Mouse (Mus musculus) intestine, embryonic 15.5 days (tissue): ENCODE measurements around the gene Zfp961. TPM values are rescaled to one million over a fixed set of nuclear protein-coding genes. Genes with fewer than 3 reads are reported as not detected.
A peak's percentile ranks its signal among the peaks of the same experiment; 100 is the strongest.
"Not testable (repeated sequence)": the region's sequence is repeated elsewhere in the genome, so short reads cannot be mapped to it uniquely, and the experiment has no call there.

Experiments
- ATAC-seq: fragments of 200-750 bp; cut with Nextera tagmentation; 2 replicates; pipeline ENCODE4 v1.8.0; 2017; ENCODE audit warnings: moderate TSS enrichment, moderate library complexity
- H3K27ac ChIP-seq: fragments of 300-500 bp; sonication (generic); 2 replicates; pipeline ENCODE4 v1.5.1; 2015; ENCODE audit warnings: mild to moderate bottlenecking, inconsistent platforms
- H3K27me3 ChIP-seq: fragments of 300-500 bp; sonication (generic); replicated peaks from 2 replicates; pipeline ENCODE4 v1.6.1; 2015; ENCODE audit warnings: inconsistent platforms
- H3K36me3 ChIP-seq: fragments of 300-500 bp; sonication (generic); 2 replicates; pipeline ENCODE4 v1.6.1; 2015; ENCODE audit warnings: inconsistent platforms
- H3K4me1 ChIP-seq: fragments of 300-500 bp; sonication (generic); replicated peaks from 2 replicates; pipeline ENCODE4 v1.6.1; 2015; ENCODE audit warnings: inconsistent platforms
- H3K4me2 ChIP-seq: fragments of 300-500 bp; sonication (generic); replicated peaks from 2 replicates; pipeline ENCODE4 v1.6.1; 2015; ENCODE audit warnings: mild to moderate bottlenecking, inconsistent platforms
- H3K4me3 ChIP-seq: fragments of 300-500 bp; sonication (generic); replicated peaks from 2 replicates; pipeline ENCODE4 v1.5.1; 2015; ENCODE audit warnings: inconsistent platforms
- H3K9ac ChIP-seq: fragments of 300-500 bp; sonication (generic); 2 replicates; pipeline ENCODE4 v1.6.1; 2015; ENCODE audit warnings: inconsistent platforms
- H3K9me3 ChIP-seq: fragments of 300-500 bp; sonication (generic); 2 replicates; pipeline ENCODE4 v1.6.1; 2016; ENCODE audit warnings: inconsistent platforms
- WGBS: fragments of 180-500 bp; shearing (Covaris S2); methylation state at CpG from one replicate; pipeline ENCODE4 v1.1.7; 2015; 5-methylcytosine and 5-hydroxymethylcytosine counted together
- polyA plus RNA-seq: library from polyadenylated mRNA; unstranded; fragments of >200 nt; fragmentation: Nextera tagmentation; extraction: Ambion mirVana; gene quantifications from 2 replicates; pipeline ENCODE4 v1.2.1, GENCODE M21; 2015

Zfp961 gene
- polyA plus RNA-seq, 1 experiment from 2014 or later, result 23.3 TPM

GRCm38 (mm10) chr8:71940293-71941208 lies 10.3 kb upstream of the Zfp961 start:
- Histone ChIP-seq H3K4me3 (no peak overlapping the region), H3K4me1 (no peaks in the 10 kb centered on the region), H3K36me3 (no peaks in the 10 kb centered on the region), H3K9me3 (no peaks in the 10 kb centered on the region), H3K27ac (no peak overlapping the region), H3K9ac (no peak overlapping the region), H3K4me2 (no peak overlapping the region), H3K27me3 (no peaks in the 10 kb centered on the region)
- 74% methylated on average over 2 of the region's 2 CpGs for WGBS
- no peak for ATAC-seq

- Histone ChIP-seq H3K9ac (no peak overlapping the region), H3K4me3 (no peak overlapping the region), H3K4me2 (no peak overlapping the region), H3K27me3 (no peaks in the 10 kb centered on the region), H3K36me3 (no peaks in the 10 kb centered on the region), H3K27ac (no peak overlapping the region), H3K4me1 (no peaks in the 10 kb centered on the region), H3K9me3 (no peaks in the 10 kb centered on the region)
- 79% methylated on average over 1 of the region's 1 CpGs for WGBS
- no peak for ATAC-seq
These were observed 9.1 kb upstream of the Zfp961 start for GRCm38 (mm10) chr8:71941776-71942175.

GRCm38 (mm10) chr8:71948624-71949023 lies 2.2 kb upstream of the Zfp961 start:
- H3K27ac ChIP-seq, result no peak overlapping the region
- no peak overlapping the region for H3K4me2 ChIP-seq
- WGBS, result 86% methylated on average over 5 of the region's 5 CpGs
- no peaks in the 10 kb centered on the region for H3K9me3 ChIP-seq
- ATAC-seq, result no peak
- H3K27me3 ChIP-seq, result no peaks in the 10 kb centered on the region
- H3K36me3 ChIP-seq, result no peaks in the 10 kb centered on the region
- H3K4me1 ChIP-seq, result peaks cover 4% of the 10 kb centered on the region; the same call in 1 of the 2 replicates
- no peak overlapping the region for H3K9ac ChIP-seq
- no peak overlapping the region for H3K4me3 ChIP-seq

- H3K27me3 ChIP-seq, result no peaks in the 10 kb centered on the region
- H3K4me1 ChIP-seq, result peaks cover 4% of the 10 kb centered on the region; the same call in 1 of the 2 replicates
- peaks cover 4% of the 10 kb centered on the region; the same call in 1 of the 2 replicates for H3K36me3 ChIP-seq
- ATAC-seq, result no peak
- peak overlapping the region; percentile 76 for H3K4me3 ChIP-seq
- WGBS, result 21% methylated on average over 14 of the region's 14 CpGs
- H3K9ac ChIP-seq, result peak overlapping the region; percentile 80
- no peaks in the 10 kb centered on the region for H3K9me3 ChIP-seq
- peak overlapping the region; percentile 41; the same call in 1 of the 2 replicates for H3K27ac ChIP-seq
- H3K4me2 ChIP-seq, result peak overlapping the region; percentile 65
These were observed 761 bp downstream of the Zfp961 start for GRCm38 (mm10) chr8:71951436-71952161.

GRCm38 (mm10) chr8:71952489-71952888 lies 1.7 kb downstream of the Zfp961 start:
- Histone ChIP-seq H3K27ac (no peak overlapping the region), H3K4me3 (no peak overlapping the region), H3K4me2 (peak overlapping the region; percentile 65), H3K27me3 (no peaks in the 10 kb centered on the region), H3K9ac (no peak overlapping the region), H3K9me3 (no peaks in the 10 kb centered on the region), H3K36me3 (peaks cover 4% of the 10 kb centered on the region; the same call in 1 of the 2 replicates), H3K4me1 (peaks cover 4% of the 10 kb centered on the region; the same call in 1 of the 2 replicates)
- WGBS, result 82% methylated on average over 1 of the region's 1 CpGs
- no peak for ATAC-seq

- not testable (repeated sequence) for ATAC-seq
- WGBS, result 90% methylated on average over 16 of the region's 16 CpGs
These were observed 2.3 kb downstream of the Zfp961 start for GRCm38 (mm10) chr8:71952961-71953700.

GRCm38 (mm10) chr8:71954666-71955065 lies 3.8 kb downstream of the Zfp961 start:
- H3K27ac ChIP-seq, result no peak overlapping the region
- H3K9ac ChIP-seq, result no peak overlapping the region
- 97% methylated on average over 9 of the region's 9 CpGs for WGBS
- H3K27me3 ChIP-seq, result no peaks in the 10 kb centered on the region
- no peak overlapping the region for H3K4me2 ChIP-seq
- no peak for ATAC-seq
- H3K36me3 ChIP-seq, result peaks cover 4% of the 10 kb centered on the region; the same call in 1 of the 2 replicates
- peaks cover 4% of the 10 kb centered on the region; the same call in 1 of the 2 replicates for H3K4me1 ChIP-seq
- H3K4me3 ChIP-seq, result no peak overlapping the region
- no peaks in the 10 kb centered on the region for H3K9me3 ChIP-seq

More at GRCm38 (mm10) chr8:71952961-71953700, 2.3 kb downstream of the Zfp961 start:
- H3K4me3 ChIP-seq, H3K27ac ChIP-seq, H3K9me3 ChIP-seq, H3K9ac ChIP-seq, H3K4me1 ChIP-seq, H3K4me2 ChIP-seq, H3K36me3 ChIP-seq, H3K27me3 ChIP-seq: not testable (repeated sequence)

GRCm38 (mm10) chr8:71960483-71960882 lies 9.6 kb downstream of the Zfp961 start:
- Histone ChIP-seq H3K4me1 (no peaks in the 10 kb centered on the region), H3K4me3 (no peak overlapping the region), H3K27me3 (no peaks in the 10 kb centered on the region), H3K27ac (no peak overlapping the region), H3K9ac (no peak overlapping the region), H3K36me3 (peaks cover 7% of the 10 kb centered on the region; the same call in 1 of the 2 replicates), H3K4me2 (no peak overlapping the region), H3K9me3 (no peaks in the 10 kb centered on the region)
- no peak; the same call in 1 of the 2 replicates for ATAC-seq

GRCm38 (mm10) chr8:71961796-71962195 lies 11.0 kb downstream of the Zfp961 start:
- ATAC-seq, result no peak
- WGBS, result 89% methylated on average over 5 of the region's 5 CpGs
- Histone ChIP-seq H3K27me3 (no peaks in the 10 kb centered on the region), H3K9me3 (no peaks in the 10 kb centered on the region), H3K4me2 (no peak overlapping the region), H3K9ac (no peak overlapping the region), H3K4me1 (no peaks in the 10 kb centered on the region), H3K27ac (no peak overlapping the region), H3K36me3 (peaks cover 16% of the 10 kb centered on the region), H3K4me3 (no peak overlapping the region)

GRCm38 (mm10) chr8:71964051-71964450 lies 13.2 kb downstream of the Zfp961 start:
- Histone ChIP-seq H3K27ac (no peak overlapping the region), H3K9me3 (no peaks in the 10 kb centered on the region; the same call in 1 of the 2 replicates), H3K4me3 (no peak overlapping the region), H3K4me1 (no peaks in the 10 kb centered on the region), H3K36me3 (peaks cover 35% of the 10 kb centered on the region), H3K4me2 (no peak overlapping the region), H3K27me3 (no peaks in the 10 kb centered on the region), H3K9ac (no peak overlapping the region)
- 86% methylated on average over 3 of the region's 3 CpGs for WGBS
- no peak for ATAC-seq

GRCm38 (mm10) chr8:71965166-71965565 lies 14.3 kb downstream of the Zfp961 start:
- H3K27me3 ChIP-seq, result no peaks in the 10 kb centered on the region
- no peaks in the 10 kb centered on the region for H3K4me1 ChIP-seq
- no peak overlapping the region for H3K27ac ChIP-seq
- no peak overlapping the region for H3K9ac ChIP-seq
- H3K36me3 ChIP-seq, result peaks cover 35% of the 10 kb centered on the region
- WGBS, result 92% methylated on average over 2 of the region's 2 CpGs
- no peak overlapping the region for H3K4me3 ChIP-seq
- no peaks in the 10 kb centered on the region; the same call in 1 of the 2 replicates for H3K9me3 ChIP-seq
- ATAC-seq, result no peak
- H3K4me2 ChIP-seq, result no peak overlapping the region

GRCm38 (mm10) chr8:71966411-71966810 lies 15.6 kb downstream of the Zfp961 start:
- H3K27me3 ChIP-seq, result no peaks in the 10 kb centered on the region
- H3K9me3 ChIP-seq, result no peaks in the 10 kb centered on the region; the same call in 1 of the 2 replicates
- no peak overlapping the region for H3K27ac ChIP-seq
- H3K4me1 ChIP-seq, result no peaks in the 10 kb centered on the region
- ATAC-seq, result no peak
- H3K9ac ChIP-seq, result no peak overlapping the region
- H3K36me3 ChIP-seq, result peaks cover 35% of the 10 kb centered on the region
- no peak overlapping the region for H3K4me3 ChIP-seq
- H3K4me2 ChIP-seq, result no peak overlapping the region
